Mouse (Mus musculus): ENCODE measurements at regions not wholly inside any gene's neighbourhood (a gene's known extent, or its start where the extent isn't known, plus 50 kb on each side); places are given as distances from the start of the nearest gene placed in this dataset.

- no peak for TF ChIP-seq CTCF (IDR thresholded peaks at IDR 0.05; ENCODE audit: control insufficient read depth, insufficient read depth, low read length)
- TF ChIP-seq POLR2A (IDR thresholded peaks at IDR 0.05; ENCODE audit: borderline replicate concordance, control insufficient read depth, low read depth, low read length) = no peak
Observed at GRCm38 (mm10) chr10:17212551-17213309, 510.3 kb upstream of the Cited2 start.

All from bone marrow, adult 2 months (tissue).